Mouse (Mus musculus): ENCODE results near the gene Tmem199. TPM values are rescaled to one million over a fixed set of nuclear protein-coding genes. Genes with fewer than 3 reads are reported as not detected.

The Tmem199 gene
- 89.3 and 94.4 TPM in 2 replicates for polyA plus RNA-seq (2015; fragmentation: Nextera tagmentation; extraction: Ambion mirVana)

DNA sequence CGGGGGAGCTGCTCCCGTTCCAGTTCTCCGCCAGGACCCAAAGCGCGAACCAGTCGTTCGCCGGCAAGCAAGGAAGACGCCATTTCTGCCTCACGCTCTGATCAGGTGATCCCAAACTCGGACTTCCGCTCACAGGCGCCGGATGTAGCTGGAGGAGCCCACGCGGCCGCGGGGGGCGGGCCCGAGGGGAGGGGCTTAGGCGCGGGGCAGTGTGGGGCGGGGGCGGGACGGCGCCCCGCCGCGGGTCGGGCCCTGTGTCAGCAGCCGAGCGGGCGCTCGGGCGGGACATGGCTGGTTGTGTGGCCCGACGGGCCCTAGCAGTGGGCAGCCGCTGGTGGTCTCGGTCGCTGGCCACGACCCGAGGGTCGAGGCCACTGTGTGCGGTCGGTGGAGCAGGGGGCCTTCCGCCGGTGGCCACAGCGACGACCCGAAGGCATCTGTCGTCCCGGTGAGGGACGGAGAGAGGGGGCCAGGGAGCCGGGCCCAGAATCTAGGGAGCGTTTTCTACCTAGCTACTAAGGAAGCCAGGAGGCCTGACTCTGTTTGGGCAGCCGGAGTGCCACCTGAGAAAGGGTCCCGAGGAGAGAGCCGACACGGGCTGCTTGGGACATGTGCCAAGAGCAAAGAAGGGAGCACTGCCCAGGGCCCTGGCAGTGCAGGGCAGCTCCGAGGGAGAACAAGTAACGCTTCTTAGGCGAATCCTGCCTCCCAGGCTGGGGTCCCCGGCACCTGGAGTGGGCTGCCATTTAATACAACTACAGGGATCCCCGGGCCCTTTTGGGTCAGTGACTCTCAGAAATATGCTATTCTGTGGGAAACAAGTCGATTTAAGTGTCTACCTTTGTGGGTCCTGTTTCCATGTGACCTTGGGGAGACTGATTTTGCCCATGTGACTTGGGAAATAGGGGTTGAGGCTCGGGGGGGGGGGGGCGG lies at the start of gene Tmem199, which contains the start of gene Poldip2:
Gene Tmem199 (minus strand): TSS at position 148 of the 933 bp plus-strand sequence.
Gene Poldip2 (plus strand): TSS at position 169 of the 933 bp plus-strand sequence.
- H3K27me3 ChIP-seq (replicated peaks): no peaks in the 10 kb centered on the region
- peak; percentile 95 for ATAC-seq (ENCODE audit: low FRiP score)
- H3K9ac ChIP-seq (replicated peaks): peak within 1 kb of the TSS; percentile 99
- H3K27ac ChIP-seq (replicated peaks): peak within 1 kb of the TSS; percentile 88
- WGBS: under 1% methylated on average over 63 of the region's 67 CpGs
- no peaks in the 10 kb centered on the region for H3K9me3 ChIP-seq (replicated peaks)
- peaks cover 52% of the 10 kb centered on the region for H3K36me3 ChIP-seq
- H3K4me3 ChIP-seq (replicated peaks): peak within 1 kb of the TSS; percentile 79
- peaks cover 23% of the 10 kb centered on the region for H3K4me1 ChIP-seq
- H3K4me2 ChIP-seq: peak within 1 kb of the TSS; percentile 93

- Histone ChIP-seq H3K4me2 (no peak overlapping the region), H3K4me3 (replicated peaks) (no peak overlapping the region), H3K27ac (replicated peaks) (no peak overlapping the region), H3K36me3 (0 out of 2 replicates have a peak, but pooled peaks cover 2% of the 10 kb centered on the region), H3K9me3 (replicated peaks) (no peaks in the 10 kb centered on the region), H3K27me3 (replicated peaks) (no peaks in the 10 kb centered on the region), H3K9ac (replicated peaks) (no peak overlapping the region), H3K4me1 (no peaks in the 10 kb centered on the region)
- peak; percentile 74; the same call in 1 of the 2 replicates for ATAC-seq (ENCODE audit: low FRiP score)
- 20% methylated on average over 4 of the region's 4 CpGs for WGBS
Measured at GRCm38 (mm10) chr11:78560447-78560846, 48.5 kb upstream of the Tmem199 start.

DNA sequence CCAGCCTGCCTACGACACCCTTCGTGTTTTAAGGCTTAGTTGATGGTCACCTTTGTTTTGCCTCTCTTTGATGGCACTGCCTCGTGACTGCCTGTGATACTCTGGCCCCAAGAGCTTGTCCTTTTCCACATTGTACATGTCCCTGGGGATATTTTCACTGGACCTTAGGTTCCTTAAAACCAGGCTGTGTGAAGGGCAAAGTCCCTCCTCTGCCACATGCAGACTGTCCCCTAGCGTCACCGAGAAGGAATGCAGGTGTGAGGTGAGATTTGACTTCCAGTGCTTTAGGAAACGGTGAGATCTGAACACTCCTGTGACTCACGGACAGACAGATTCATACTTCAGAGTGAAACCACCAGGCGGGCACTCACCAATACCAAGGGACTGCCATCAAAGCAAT lies 45.3 kb upstream of the Tmem199 start:
- Histone ChIP-seq H3K9me3 (replicated peaks) (0 out of 2 replicates have a peak, but pooled peaks cover 5% of the 10 kb centered on the region), H3K36me3 (no peaks in the 10 kb centered on the region), H3K4me1 (no peaks in the 10 kb centered on the region), H3K27ac (replicated peaks) (no peak overlapping the region), H3K4me3 (replicated peaks) (no peak overlapping the region), H3K4me2 (no peak overlapping the region), H3K27me3 (replicated peaks) (no peaks in the 10 kb centered on the region), H3K9ac (replicated peaks) (no peak overlapping the region)
- 61% methylated on average over 8 of the region's 8 CpGs for WGBS
- no peak for ATAC-seq (ENCODE audit: low FRiP score)

- WGBS: 88% methylated on average over 4 of the region's 4 CpGs
- no peak overlapping the region for H3K9ac ChIP-seq (replicated peaks)
- no peak overlapping the region for H3K27ac ChIP-seq (replicated peaks)
- no peaks in the 10 kb centered on the region for H3K27me3 ChIP-seq (replicated peaks)
- H3K4me1 ChIP-seq: peaks cover 2% of the 10 kb centered on the region; the same call in 1 of the 2 replicates
- ATAC-seq (ENCODE audit: low FRiP score): no peak
- H3K9me3 ChIP-seq (replicated peaks): 0 out of 2 replicates have a peak, but pooled peaks cover 5% of the 10 kb centered on the region
- no peak overlapping the region for H3K4me3 ChIP-seq (replicated peaks)
- no peak overlapping the region for H3K4me2 ChIP-seq
- H3K36me3 ChIP-seq: no peaks in the 10 kb centered on the region
Measured at GRCm38 (mm10) chr11:78556070-78556469, 44.1 kb upstream of the Tmem199 start.

- H3K9ac ChIP-seq (replicated peaks): no peak overlapping the region
- ATAC-seq (ENCODE audit: low FRiP score): no peak
- no peak overlapping the region for H3K4me2 ChIP-seq
- peaks cover 4% of the 10 kb centered on the region; the same call in 1 of the 2 replicates for H3K4me1 ChIP-seq
- 84% methylated on average over 3 of the region's 3 CpGs for WGBS
- H3K4me3 ChIP-seq (replicated peaks): no peak overlapping the region
- no peak overlapping the region for H3K27ac ChIP-seq (replicated peaks)
- no peaks in the 10 kb centered on the region for H3K27me3 ChIP-seq (replicated peaks)
- no peaks in the 10 kb centered on the region for H3K36me3 ChIP-seq
- H3K9me3 ChIP-seq (replicated peaks): 0 out of 2 replicates have a peak, but pooled peaks cover 5% of the 10 kb centered on the region
Measured at GRCm38 (mm10) chr11:78555623-78556022, 43.7 kb upstream of the Tmem199 start.

DNA sequence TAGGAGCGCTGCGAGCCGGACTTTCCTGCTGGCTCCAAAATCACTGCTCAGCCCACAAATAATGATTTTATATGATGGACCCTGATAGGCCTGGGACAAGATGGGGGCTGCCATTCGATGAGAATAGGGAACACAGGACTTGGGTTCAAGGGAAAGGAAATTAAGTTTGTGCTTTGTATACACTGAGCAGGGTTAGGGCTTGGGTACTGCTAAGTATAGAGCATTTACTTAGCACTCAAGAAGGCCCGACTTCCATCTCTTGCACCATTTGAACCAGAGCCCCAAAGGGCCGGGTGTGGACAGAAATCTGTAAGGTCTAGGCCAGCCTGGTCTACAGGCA lies 39.1 kb upstream of the Tmem199 start:
- peak overlapping the region; percentile 66 for H3K4me3 ChIP-seq (replicated peaks)
- no peaks in the 10 kb centered on the region for H3K27me3 ChIP-seq (replicated peaks)
- H3K36me3 ChIP-seq: no peaks in the 10 kb centered on the region
- H3K9ac ChIP-seq (replicated peaks): peak overlapping the region; percentile 58
- 30% methylated on average over 6 of the region's 6 CpGs for WGBS
- H3K9me3 ChIP-seq (replicated peaks): 0 out of 2 replicates have a peak, but pooled peaks cover 5% of the 10 kb centered on the region
- ATAC-seq (ENCODE audit: low FRiP score): peak; percentile 51
- peak overlapping the region; percentile 76 for H3K4me2 ChIP-seq
- peaks cover 23% of the 10 kb centered on the region for H3K4me1 ChIP-seq
- peak overlapping the region; percentile 92 for H3K27ac ChIP-seq (replicated peaks)

- ATAC-seq (ENCODE audit: low FRiP score): peak; percentile 99
- H3K27ac ChIP-seq (replicated peaks): peak within 1 kb of the TSS; percentile 92
Measured at GRCm38 (mm10) chr11:78550168-78551058, 38.4 kb upstream of the Tmem199 start, which contains the start of gene Tmem97. Gene Tmem97, minus strand, starts transcription at chr11:78550777.

DNA sequence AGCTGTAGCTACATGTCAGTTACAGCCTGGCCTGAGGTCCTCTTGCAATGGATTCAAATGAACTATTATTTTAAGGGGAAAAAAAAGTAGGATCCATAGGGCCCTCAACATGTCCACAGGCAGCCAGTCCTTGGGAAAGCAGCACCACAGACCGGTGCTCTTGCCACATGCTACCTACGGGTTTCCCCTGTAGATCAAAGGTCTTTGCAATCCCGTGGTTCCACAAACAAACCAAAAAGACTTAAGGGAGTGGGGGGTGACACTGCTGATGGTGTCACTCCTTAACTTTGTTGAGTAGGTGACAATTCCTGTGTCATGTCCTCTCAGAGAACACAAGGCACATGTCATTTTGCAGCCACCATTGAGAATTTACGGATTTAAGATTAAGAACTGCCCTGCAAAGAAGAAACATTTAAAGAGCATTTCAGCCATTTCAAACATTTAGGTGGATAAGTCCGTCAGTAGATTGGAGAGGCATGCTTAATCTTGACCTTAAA lies 37.6 kb upstream of the Tmem199 start:
- 0 out of 2 replicates have a peak, but pooled peaks cover 5% of the 10 kb centered on the region for H3K9me3 ChIP-seq (replicated peaks)
- H3K4me3 ChIP-seq (replicated peaks): peak overlapping the region; percentile 66
- peaks cover 23% of the 10 kb centered on the region for H3K4me1 ChIP-seq
- no peaks in the 10 kb centered on the region for H3K27me3 ChIP-seq (replicated peaks)
- no peak for ATAC-seq (ENCODE audit: low FRiP score)
- 15% methylated on average over 5 of the region's 5 CpGs for WGBS
- peak overlapping the region; percentile 70; the same call in 1 of the 2 replicates for H3K9ac ChIP-seq (replicated peaks)
- no peak overlapping the region for H3K27ac ChIP-seq (replicated peaks)
- H3K4me2 ChIP-seq: peak overlapping the region; percentile 76
- H3K36me3 ChIP-seq: peaks cover 5% of the 10 kb centered on the region; the same call in 1 of the 2 replicates

More at GRCm38 (mm10) chr11:78550168-78551058, 38.4 kb upstream of the Tmem199 start, which contains the start of gene Tmem97:
- H3K9me3 ChIP-seq (replicated peaks): 0 out of 2 replicates have a peak, but pooled peaks cover 5% of the 10 kb centered on the region
- H3K9ac ChIP-seq (replicated peaks): peak within 1 kb of the TSS; percentile 70
- peak within 1 kb of the TSS; percentile 76 for H3K4me2 ChIP-seq
- no peaks in the 10 kb centered on the region for H3K27me3 ChIP-seq (replicated peaks)
- peaks cover under 1% of the 10 kb centered on the region; the same call in 1 of the 2 replicates for H3K36me3 ChIP-seq
- peak within 1 kb of the TSS; percentile 66 for H3K4me3 ChIP-seq (replicated peaks)
- peaks cover 23% of the 10 kb centered on the region for H3K4me1 ChIP-seq
- WGBS: under 1% methylated on average over 60 of the region's 60 CpGs

GRCm38 (mm10) chr11:78547718-78548460 lies 35.9 kb upstream of the Tmem199 start:
- H3K9me3 ChIP-seq (replicated peaks): no peaks in the 10 kb centered on the region
- H3K9ac ChIP-seq (replicated peaks): no peak overlapping the region
- no peak overlapping the region for H3K27ac ChIP-seq (replicated peaks)
- ATAC-seq (ENCODE audit: low FRiP score): no peak
- WGBS: 88% methylated on average over 2 of the region's 2 CpGs
- peaks cover 23% of the 10 kb centered on the region for H3K4me1 ChIP-seq
- no peak overlapping the region for H3K4me2 ChIP-seq
- no peak overlapping the region for H3K4me3 ChIP-seq (replicated peaks)
- H3K27me3 ChIP-seq (replicated peaks): no peaks in the 10 kb centered on the region
- peaks cover 16% of the 10 kb centered on the region for H3K36me3 ChIP-seq

DNA sequence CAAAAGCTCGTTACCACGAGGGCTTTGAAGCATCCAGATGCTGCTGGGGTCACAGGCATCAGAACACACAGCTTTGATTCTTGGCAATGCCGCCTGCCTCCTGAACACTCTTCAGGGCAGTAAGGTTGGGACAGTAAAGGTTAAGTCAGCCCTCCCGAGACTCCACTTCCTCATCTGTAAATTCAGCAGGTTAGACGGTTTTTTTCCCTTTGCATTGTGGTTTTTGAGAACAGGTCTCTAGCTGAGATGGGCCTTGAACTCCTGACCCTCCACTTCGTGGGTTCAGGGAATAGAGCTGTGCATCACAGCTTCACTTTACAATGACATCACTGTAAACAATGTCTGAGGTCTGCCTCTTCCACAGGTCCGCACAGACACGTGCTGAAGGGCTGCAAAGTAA lies 33.2 kb upstream of the Tmem199 start:
- no peak overlapping the region for H3K4me2 ChIP-seq
- peaks cover 31% of the 10 kb centered on the region for H3K36me3 ChIP-seq
- H3K27me3 ChIP-seq (replicated peaks): no peaks in the 10 kb centered on the region
- no peak overlapping the region for H3K27ac ChIP-seq (replicated peaks)
- H3K9ac ChIP-seq (replicated peaks): no peak overlapping the region
- 77% methylated on average over 8 of the region's 8 CpGs for WGBS
- H3K9me3 ChIP-seq (replicated peaks): no peaks in the 10 kb centered on the region
- ATAC-seq (ENCODE audit: low FRiP score): no peak
- no peak overlapping the region for H3K4me3 ChIP-seq (replicated peaks)
- H3K4me1 ChIP-seq: peaks cover 19% of the 10 kb centered on the region
